Mouse (Mus musculus): ENCODE results near the gene Parva.

Gene Parva

DNA sequence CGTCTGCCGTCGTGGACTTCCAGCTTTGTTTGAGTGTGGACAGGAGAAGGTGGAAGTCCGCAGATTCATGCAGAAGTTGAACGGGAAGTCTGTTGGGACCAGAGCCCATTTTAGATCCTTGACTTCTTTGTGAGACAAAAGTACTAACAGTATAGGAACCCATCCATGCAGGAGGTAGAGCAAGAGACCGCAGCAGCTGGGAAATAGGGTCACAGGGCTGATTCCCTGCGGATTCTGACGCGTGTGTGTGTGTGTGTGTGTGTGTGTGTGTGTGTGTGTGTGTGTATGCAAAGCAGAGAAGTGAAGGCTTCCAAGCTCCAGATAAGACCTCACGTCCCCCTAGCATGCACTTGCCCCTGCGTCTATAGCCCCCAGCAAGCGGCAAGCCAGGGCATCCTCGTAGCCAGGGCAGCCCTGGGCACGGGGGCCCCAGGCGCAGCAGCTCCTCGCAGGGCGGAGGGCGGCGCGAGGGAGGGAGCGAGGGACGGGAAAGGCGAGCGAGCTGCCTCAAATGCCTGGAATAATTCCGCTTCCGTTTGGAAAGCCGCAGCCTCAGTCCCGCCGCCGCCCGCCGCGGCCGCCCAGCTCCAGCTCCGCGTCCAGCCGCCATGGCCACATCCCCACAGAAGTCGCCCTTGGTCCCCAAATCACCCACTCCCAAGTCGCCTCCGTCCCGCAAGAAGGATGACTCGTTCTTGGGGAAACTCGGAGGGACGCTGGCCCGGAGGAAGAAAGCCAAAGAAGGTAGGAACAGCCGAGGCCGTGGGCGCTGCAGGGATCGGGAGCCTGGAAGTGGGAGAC is at the start of gene Parva:
Gene Parva, plus strand, starts transcription at position 149 of the 801 bp plus-strand sequence.
- DNase-seq (ENCODE audit: low spot score in 2 of 2), result peak; percentile 18 to 19

DNA sequence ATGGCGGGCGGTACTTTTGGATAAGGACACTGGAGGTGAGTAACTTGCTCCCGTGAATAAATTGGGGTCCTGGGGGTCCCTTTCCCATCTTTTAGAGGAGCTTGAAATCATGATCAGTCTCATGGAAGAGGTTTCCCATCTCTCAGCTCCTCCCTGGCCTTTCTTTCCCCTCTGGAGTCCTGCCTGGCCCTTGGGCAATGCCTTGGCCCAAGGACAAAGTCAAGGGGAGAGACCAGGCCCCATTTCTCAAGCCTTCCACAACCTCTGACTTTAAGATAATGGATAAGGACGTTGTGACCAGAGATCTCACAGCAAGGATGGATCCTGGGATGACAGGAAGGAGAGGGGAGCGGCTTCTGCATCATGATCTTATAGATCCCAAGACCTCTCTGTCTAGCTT is 49.2 kb upstream of the Parva start:
- no peak for DNase-seq (ENCODE audit: low spot score in 2 of 2)

DNA sequence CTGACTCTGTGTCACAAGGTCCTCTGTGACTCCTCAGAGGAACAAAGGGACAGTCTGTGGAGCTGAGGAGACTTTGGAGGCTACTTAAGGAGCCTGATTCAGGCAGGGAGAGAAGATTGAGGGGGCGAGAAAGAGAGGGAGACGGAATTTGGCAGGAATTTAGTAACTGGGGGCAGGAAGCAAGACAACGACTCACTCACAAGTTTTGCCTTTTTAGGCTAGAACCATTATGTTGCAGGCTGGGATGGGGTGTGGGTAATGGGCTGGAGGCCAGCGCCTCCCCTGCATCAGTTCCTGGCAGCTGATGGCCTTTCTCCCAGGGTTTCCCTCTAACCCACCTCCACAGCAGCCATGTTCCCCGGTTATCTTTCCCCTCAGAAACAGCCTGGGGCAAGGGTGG is 48.8 kb upstream of the Parva start:
- peak; percentile 74 to 76 for DNase-seq (ENCODE audit: low spot score in 2 of 2)

DNA sequence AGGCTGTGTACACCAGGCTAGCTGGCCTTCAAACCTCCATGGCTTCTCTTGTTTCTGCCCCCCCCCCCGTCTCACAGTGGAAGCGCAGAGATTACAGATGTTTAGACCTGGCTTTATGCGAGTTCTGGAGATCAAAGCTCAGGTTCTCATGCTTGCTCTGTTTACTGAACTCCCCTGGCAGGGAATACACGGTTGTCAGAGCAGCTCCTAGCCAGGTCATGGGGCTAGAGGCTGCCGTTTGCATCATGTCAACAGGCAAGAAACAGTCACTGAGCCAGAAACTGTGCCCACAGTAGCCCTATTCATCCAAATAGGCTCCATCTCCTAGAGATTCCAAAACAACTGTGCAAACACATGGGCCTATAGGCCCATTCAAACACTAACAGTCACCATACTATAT is 40.8 kb upstream of the Parva start:
- no peak for DNase-seq (ENCODE audit: low spot score in 2 of 2)

DNA sequence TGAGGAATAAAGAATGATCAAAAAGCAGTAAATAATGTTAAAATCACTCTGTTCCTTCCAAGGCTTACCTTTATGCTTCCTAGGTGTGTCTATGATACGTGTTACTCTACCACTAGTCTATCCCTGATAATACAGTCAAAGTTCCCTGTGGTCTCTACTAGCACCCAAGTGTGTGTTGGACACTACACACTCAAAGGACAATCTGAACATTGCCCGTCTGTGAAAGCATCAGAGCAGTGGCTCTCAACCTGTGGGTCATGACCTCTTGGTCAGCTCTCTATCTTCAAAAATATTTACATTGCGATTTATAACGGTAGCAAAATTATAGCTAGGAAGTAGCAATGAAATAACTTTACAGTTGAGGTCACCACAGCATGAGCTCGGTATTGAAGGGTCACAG is 39.4 kb upstream of the Parva start:
- no peak for DNase-seq (ENCODE audit: low spot score in 2 of 2)

DNA sequence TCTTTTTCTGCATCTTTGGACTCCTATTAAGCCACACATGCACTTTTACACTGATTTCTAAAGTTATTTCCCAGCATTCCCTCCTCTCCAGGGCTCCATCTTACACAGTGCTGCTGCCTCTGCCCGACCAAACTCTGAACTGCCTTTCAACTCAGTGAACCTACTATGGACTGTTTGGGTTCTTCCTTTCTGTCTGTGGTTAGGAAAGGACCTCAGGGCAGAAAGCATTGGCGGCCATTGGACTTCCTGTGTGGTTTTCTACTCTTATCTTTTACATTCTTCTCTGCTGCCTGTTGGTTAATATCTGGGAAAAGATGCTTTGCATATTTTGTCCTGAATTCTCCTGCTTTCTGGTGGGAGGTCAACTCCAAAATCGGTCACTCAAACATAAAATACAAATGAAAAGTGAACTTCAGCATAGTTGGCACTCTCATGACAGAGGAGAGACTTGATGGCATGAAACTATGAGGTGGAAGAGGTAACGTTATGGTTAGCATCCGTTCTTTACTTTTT is 38.9 kb upstream of the Parva start:
- no peak for DNase-seq (ENCODE audit: low spot score in 2 of 2)

DNA sequence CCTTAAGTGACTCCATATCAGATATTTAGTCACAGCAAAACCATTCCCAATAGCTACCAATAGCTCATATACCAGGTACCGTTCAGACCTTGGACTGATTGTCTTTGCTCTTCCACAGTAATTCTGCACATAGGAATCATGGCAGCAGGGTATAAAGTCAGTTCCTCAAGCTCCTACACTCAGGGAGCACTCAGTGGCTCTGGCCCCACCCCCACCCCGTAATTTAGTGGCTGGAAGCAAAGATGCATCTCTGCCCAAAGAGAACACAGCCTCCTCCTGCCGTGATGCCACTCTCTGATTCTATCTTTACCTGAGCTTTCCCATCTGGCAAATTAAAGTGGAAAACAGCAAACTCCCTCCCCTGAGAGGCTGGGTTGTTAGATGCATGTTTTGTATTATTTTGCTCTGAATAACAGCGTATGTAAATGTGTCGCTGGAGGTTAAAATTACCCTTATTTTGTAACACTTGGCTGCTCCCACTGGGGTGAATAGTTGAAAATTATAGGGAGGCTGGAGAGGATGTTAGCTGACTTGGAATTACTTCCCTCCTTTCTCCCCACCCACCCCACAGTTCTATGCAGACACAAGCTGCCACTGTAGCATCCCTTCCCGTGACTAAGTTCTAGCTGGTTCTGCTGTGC is 37.6 kb upstream of the Parva start:
- DNase-seq (ENCODE audit: low spot score in 2 of 2), result no peak

DNA sequence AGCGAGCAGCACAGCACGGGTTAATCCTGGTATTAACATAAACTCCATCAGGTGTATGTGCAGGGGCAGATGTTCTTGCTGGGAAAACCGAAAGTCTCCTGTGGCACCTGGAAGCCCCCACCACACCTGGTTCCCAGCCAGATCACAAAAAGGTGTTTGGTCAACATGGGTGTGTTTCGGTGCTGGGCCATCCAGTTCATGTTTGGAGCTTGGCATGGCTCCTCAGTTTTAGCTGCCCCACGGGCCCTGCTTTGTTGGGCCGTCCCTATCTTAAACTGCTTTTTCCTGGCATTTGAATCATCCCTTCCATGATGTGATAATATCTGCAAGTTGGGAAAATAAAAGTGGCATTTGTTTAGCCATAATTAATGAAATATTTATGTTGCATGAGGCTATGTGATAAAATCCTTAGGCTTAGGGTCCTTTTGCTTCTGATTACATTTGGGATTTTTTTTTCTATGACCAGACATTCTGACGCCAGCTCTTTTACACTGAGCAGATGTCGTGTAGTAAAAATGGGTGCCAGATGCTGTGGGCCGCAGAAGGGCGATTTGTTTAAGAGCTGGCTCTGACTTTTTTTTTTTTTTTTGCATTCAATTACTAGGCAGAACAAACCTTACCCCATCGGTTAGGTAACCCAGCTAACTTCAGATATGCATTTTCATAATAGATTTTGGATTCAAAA is 36.9 kb upstream of the Parva start:
- no peak for DNase-seq (ENCODE audit: low spot score in 2 of 2)

DNA sequence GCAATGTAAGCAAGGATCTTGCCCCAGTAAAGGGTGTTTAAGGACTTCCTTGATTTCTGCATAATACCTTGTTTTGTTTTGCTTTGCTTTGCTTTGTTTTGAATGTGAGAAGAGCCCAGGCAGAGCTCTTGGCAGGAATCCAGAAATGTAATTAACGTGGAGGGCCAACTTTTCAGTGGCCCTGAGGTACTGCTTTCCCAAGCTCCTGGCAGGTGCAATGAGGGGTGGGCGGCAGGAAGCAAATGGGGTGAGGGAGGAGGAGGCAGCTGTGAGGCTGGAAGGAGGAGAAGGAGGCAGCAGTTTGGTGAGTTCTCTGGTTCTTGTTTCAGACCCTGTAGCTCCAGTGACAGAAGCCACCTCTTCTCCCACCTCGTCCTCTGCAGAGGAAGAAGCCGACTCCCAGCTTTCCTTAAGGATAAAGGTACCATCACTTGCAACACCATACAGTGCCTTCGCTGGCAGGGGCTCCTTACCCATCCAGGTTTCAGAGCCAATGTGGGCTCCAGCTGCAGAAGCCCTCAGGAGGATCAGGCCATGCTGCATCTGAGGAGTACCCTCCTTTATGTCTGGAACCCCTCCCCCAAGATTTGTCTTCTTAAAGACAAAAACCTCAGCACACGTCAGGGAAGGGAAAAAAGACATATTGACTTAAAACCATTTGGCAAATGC is 36.2 kb upstream of the Parva start:
- no peak for DNase-seq (ENCODE audit: low spot score in 2 of 2)

DNA sequence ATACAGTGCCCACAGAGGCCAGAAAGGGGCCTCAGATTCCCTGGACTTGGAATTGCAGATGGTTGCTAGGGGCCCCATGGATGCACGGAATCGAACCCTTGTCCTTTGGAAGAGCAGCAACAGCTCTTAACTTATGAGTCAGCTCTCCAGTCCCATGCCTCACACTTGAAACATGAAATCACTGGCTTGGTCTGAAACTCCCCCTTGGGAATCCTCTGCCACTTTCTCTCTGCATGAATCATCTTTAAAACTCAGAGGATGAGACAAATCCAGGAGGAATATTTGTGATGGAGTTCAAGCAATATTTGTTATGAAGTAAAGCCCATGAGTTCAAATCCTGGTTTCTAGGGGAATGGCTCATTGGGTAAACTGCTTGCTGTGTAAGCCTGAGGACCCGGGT is 29.5 kb upstream of the Parva start:
- DNase-seq (ENCODE audit: low spot score in 2 of 2), result no peak

DNA sequence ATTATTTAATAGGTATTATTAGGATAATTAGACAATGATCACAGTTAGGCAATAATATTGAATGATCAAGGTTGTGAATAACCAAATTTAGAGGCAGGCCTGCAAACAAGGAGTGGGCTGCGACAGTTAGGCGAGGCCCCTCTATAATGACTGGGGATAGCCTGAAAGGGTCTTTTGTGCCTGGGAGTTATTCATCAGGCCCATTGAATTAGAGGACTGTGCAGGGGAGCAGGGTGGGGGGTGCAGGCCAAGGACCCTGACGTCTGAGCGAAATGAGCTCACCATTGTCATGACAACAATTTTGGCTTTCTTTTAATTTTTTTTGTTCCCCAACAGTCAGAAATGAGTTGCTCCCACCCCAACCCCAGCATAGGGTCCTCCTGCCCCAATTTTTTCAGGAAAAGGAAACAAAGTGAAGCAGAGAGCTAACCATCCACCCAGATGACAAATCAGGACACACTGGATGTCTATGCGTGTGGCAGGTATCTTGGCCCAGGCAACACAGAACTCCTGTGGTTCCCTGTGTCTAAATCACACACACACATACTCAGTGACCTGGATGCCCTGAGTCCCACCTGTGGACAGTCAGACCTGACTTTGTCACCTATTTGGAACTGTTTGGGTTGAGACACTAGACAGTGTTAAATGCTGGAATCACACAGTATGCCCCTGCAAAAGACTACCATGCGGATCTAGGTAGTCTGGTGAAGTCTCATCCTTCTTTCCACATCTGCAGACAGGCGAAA is 27.7 kb upstream of the Parva start:
- DNase-seq (ENCODE audit: low spot score in 2 of 2), result no peak

DNA sequence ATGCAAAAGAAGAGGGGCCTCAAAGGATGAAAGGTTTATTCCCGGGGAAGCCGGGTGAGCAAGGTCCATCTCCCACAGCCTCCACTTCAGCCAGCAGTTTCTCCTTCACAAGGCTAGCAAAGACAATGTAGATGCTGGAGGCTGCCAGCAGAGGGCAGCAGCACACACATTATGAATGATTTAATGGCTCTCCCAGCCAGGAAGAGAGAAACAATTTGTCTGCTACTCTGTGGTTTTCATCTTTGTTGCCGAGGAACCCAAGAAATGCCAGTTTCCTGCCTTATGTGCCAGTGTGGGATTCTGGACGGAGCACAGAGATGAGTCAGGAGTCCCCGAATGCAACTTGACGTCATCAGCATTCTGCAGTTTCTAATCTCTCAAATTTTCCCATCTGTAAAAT is 27.1 kb upstream of the Parva start:
- no peak for DNase-seq (ENCODE audit: low spot score in 2 of 2)

DNA sequence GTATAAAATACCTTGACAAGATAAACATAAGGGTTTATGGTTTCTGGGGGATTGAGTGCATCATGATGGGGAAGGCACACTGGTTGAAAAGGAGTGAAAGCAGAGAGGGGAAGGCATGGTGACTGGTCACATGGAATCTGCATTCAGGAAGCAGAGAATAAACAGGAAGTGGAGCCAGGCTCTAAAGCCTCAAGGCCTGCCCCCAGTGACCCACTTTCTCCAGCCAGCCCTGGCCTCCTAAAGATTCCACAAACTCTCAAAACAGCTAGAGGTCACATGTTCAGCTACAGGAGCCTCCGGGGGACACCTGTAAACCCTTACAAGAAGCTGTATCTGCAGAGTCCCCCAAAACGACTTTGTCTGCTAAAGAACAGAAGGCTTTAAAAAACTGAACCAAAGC is 22.2 kb upstream of the Parva start:
- DNase-seq (ENCODE audit: low spot score in 2 of 2), result no peak

DNA sequence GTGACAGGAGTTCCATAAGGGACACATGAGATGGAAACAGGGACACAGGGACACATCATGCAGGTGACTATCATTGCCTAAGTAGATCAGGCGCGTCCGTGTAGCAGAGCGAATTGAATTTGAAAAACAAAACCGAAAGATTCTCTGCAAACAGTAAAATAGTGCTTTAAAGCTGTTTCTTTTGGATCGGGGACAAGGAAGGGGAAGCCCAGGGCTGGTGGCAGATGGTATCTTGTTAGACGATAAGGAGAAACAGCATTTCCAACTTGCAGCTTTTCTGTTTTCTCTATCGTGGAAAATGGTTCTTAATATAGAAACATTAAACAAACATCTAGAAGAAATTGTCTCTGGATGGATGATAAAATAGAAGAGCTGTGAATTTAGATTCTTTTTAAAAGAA is 21.7 kb upstream of the Parva start:
- no peak for DNase-seq (ENCODE audit: low spot score in 2 of 2)

DNA sequence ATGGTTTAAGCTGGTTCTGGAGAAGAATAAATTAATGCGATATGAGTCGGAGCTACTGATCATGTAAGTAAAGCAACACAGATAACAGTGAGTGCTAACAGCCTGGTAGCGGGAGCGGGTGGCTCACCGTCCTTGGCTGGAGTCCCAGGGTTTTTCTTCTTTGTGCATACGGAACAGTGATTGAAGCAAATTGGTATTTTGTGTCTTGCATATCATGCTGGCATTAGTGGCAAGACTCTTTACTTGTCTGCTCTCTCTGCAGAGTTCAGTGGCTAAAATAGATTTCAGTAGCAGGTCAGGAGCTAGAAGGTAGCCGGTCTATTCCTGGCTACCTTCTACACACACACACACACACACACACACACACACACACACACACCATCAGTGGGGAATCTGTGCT is 19.7 kb upstream of the Parva start:
- DNase-seq (ENCODE audit: low spot score in 2 of 2), result no peak

DNA sequence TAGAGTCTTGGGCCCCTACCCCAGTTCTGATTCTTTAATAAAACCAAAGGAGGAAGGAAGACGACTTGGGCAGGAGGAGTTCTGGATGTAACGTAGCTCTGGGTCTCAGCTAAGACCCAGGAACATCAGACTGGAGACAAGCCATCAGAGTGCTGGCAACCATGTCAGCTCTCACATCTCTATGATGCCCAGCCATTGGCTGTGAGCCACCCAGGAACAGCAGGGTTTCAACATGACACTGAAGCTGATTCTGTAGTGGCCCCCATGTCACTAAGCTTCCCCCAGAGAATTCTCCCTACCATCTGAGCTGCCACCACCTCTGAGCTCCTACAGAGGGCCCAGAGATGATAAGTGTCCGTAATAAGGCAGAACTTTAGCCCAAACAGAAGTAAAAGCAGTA is 17.3 kb upstream of the Parva start:
- no peak for DNase-seq (ENCODE audit: low spot score in 2 of 2)

DNA sequence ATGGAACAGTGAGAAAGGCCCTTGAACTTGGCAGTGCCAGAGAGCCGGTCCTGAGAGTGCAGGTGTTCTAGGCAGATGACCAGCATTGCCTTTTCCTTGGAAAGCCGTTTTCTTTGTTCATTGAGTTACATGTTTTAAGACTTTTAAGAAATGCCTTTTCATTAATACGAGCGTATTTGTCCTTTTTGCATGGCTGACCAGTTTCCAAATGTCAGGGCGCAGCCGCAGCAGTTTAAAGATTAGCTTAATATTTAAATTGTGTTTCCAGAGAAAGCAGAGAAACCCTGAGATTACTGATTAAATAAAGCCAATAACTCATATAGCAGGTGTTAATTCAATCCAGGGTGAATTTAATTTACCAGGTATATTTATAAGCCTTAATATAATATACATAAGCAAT is 14.0 kb upstream of the Parva start:
- no peak for DNase-seq (ENCODE audit: low spot score in 2 of 2)

DNA sequence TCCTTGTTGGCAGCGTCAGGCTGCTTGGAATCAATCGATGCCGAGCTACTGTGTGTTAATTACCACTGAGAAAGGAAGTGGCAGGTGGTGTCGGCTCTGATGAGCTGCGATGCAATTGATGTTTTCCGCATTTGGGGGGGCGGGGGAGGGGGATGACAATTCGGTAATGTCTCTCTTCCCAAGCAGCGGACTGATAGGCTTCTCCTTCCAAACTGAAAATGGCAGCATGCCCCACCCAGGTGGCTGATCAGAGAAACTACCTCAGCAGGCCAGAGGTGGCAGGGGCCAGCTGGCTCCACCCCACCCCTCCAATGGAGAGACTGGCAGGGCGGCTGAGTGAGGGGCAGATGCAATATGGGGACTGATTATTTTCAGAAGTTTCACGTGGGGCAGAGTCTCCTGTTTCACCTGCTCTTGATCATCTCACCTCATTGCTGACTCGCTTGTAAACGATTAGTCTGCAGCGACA is 11.2 kb upstream of the Parva start:
- no peak for DNase-seq (ENCODE audit: low spot score in 2 of 2)

DNA sequence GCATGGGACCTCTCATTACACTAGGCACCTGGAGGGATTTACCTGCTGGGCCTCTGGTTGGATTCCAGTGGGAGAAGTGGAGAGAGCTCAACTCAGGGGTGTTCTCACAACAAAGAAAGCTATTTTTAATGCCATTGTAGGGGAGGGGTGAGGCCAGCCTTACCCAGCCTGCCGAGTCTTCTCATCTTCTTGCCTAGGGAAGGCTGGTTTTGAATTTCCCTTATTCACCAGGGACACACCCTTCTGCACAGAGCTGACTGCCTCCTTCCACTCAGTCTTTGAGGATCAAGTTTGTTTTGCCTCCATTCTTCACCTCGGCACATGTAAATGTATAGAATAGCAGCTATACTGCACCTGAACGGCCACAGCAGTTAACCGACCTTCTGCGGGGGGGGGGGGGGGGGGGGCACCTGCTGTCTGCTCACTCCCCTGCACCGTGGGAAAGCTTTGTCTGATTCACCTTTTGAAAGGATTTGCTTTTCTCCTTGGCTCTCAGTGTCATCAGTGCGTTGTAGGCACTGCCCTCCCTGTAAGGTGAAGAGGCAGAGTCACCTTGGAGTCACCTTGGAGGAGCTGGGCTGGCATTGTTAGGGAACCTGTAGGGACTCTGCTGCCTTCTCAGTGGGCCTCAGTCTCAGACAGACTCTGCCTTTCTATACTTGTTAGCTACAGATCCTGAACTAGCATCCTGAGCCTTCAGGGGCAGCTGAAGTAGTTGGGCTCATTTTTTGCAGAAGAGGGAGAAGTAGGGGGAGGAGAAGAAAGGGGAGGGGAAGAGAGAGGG is 10.4 kb upstream of the Parva start:
- no peak for DNase-seq (ENCODE audit: low spot score in 2 of 2)

DNA sequence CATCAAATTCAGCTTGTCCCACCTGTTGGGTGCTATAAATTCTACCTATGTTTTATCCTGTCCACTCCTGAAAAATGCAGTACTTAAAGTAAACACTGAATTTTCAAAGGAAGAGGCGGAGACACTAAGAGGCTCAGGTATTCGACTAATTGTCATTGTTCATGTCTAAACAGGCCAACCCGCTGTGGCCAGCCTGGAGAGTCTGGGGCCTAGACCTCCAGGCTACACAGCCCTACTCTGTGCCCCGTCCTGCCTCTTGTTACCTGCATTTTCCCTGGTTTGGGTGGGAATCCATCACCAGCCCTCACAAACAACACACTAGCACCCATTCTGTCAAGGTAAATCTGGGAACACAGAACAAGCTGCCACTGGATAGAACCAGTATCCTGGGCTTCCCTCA is 9.7 kb upstream of the Parva start:
- DNase-seq (ENCODE audit: low spot score in 2 of 2), result no peak

DNA sequence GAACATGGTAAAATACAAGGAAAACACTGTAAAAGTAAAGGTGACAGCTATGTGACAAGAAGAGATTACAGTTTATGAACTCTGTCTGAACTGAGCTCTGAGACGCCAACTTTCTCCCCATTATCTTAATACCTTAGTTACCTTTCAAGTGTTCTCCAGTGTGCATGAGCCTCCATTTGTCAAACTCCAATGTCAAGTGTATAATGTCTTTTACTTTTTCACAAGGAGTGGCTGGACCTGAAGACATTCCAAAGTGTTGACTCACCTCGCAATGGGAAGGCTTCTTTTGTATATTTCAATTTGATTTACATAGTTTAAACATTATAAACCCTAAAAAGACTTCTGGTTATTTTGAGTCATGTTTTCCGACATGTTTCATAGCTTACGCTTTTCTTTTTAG is 3.9 kb upstream of the Parva start:
- DNase-seq (ENCODE audit: low spot score in 2 of 2), result no peak

All from right cerebral cortex, postnatal 36 days (tissue).